Mouse (Mus musculus) megakaryocyte-erythroid progenitor cell, adult 5 weeks (primary cell): ENCODE data around the gene Tnni1. TPM values are rescaled to one million over a fixed set of nuclear protein-coding genes. Genes with fewer than 3 reads are reported as not detected.

ENCODE experiments used
- polyA plus RNA-seq: library from polyadenylated mRNA; stranded (reverse); fragments of >175 nt; gene quantifications from 2 replicates; pipeline ENCODE4 v1.2.3, GENCODE M21; 2012

Gene Tnni1
- polyA plus RNA-seq = 0.30 and 0.36 TPM in 2 replicates

GRCm38 (mm10) chr1:135778780-135779535, at the start of gene Tnni1:
TSS of gene Tnni1 (plus strand) at chr1:135779434.

GRCm38 (mm10) chr1:135765645-135766591, 13.3 kb upstream of the Tnni1 start, which contains the start of gene Phlda3:
TSS of gene Phlda3 (plus strand) at chr1:135766119.

GRCm38 (mm10) chr1:135818481-135819086, 39.4 kb downstream of the Tnni1 start, which contains the start of gene Lad1:
TSS of gene Lad1 (plus strand) at chr1:135818598.

GRCm38 (mm10) chr1:135835716-135836483, 56.7 kb downstream of the Tnni1 start, which contains the start of gene Tnnt2:
TSS of gene Tnnt2 (plus strand) at chr1:135836354.

Other genes starting within 250 kb of the Tnni1 start
- gene Nav1, start 172.1 kb upstream of the Tnni1 start, polyA plus RNA-seq = 8.8 and 10.4 TPM in 2 replicates
- 90.5 and 110 TPM in 2 replicates for gene Csrp1, start 59.4 kb upstream of the Tnni1 start, polyA plus RNA-seq
- gene Phlda3, start 13.3 kb upstream of the Tnni1 start, polyA plus RNA-seq = 2.9 and 3.8 TPM in 2 replicates
- gene Lad1, start 39.2 kb downstream of the Tnni1 start, polyA plus RNA-seq = 0.02 and 0.09 TPM in 2 replicates
- not detected in 2 replicates for gene Tnnt2, start 56.9 kb downstream of the Tnni1 start, polyA plus RNA-seq
- gene Pkp1, start 139.8 kb downstream of the Tnni1 start, polyA plus RNA-seq = not detected in 2 replicates
- gene Igfn1, start 226.9 kb downstream of the Tnni1 start, polyA plus RNA-seq = not detected in 2 replicates
- gene Tmem9, start 228.7 kb downstream of the Tnni1 start, polyA plus RNA-seq = 16.8 and 27.9 TPM in 2 replicates